Mouse (Mus musculus) Patski (cell line): ENCODE results near the gene Plekha7. TPM values are rescaled to one million over a fixed set of nuclear protein-coding genes. Genes with fewer than 3 reads are reported as not detected.

Source experiments
- ATAC-seq: fragments of 100-300 bp; one replicate; pipeline ENCODE4 v1.8.0; 2021
- CTCF ChIA-PET: fragments of 350-600 bp; sonication (Branson Sonifier 250); formaldehyde crosslinking; loops from one replicate; lab custom pipeline; 2022; ENCODE audit warnings: inconsistent platforms; lab: Charles Lee
- POLR2A ChIA-PET: fragments of 350-600 bp; sonication (Branson Sonifier 250); formaldehyde crosslinking; loops from one replicate; lab custom pipeline; 2022; ENCODE audit warnings: antibody characterized with exemption, inconsistent platforms; lab: Charles Lee
- DNase-seq: peaks from one replicate; pipeline ENCODE4 v3.0.0-alpha.2; 2011; ENCODE audit warnings: low read depth, low spot score
- H3K27me3 ChIP-seq: fragments of 371-371 bp; one replicate; pipeline ENCODE4 v1.5.1; 2021
- CTCF ChIP-seq: fragments of 100-300 bp; IDR thresholded peaks from one replicate; pipeline ENCODE4 v1.5.1; 2021
- in situ Hi-C: fragments of 300-500 bp; cut with MboI; formaldehyde crosslinking; loops from 3 replicates; pipeline ENCODE4 v1.11.1; 2018; ENCODE audit warnings: low pct_unique_long_range_greater_than_20kb, mixed read lengths
- polyA plus RNA-seq: library from polyadenylated mRNA; unstranded; gene quantifications from one replicate; pipeline ENCODE4 v1.2.3, GENCODE M21; 2021

Gene Plekha7
- polyA plus RNA-seq, 1 experiment from 2014 or later: 31.0 TPM

- ChIA-PET CTCF (interaction anchor here (1.2 kb wide), 1 partner anchor 33 kb away, joined by 3 read pairs; no protein-coding TSS in a partner anchor), POLR2A (no interaction called here)
- no peak for TF ChIP-seq CTCF
- H3K27me3 ChIP-seq: no peaks in the 10 kb centered on the region
- ATAC-seq (no peak), DNase-seq (no peak)
- in situ Hi-C loops: no loop called here
These were observed 179.9 kb downstream of the Plekha7 start for GRCm38 (mm10) chr7:116128286-116128685.

GRCm38 (mm10) chr7:116127052-116127451 lies 181.1 kb downstream of the Plekha7 start:
- ChIA-PET POLR2A (no interaction called here), CTCF (no interaction called here)
- in situ Hi-C loops: no loop called here
- no peak for TF ChIP-seq CTCF
- ATAC-seq (no peak), DNase-seq (no peak)
- H3K27me3 ChIP-seq: no peaks in the 10 kb centered on the region

- TF ChIP-seq CTCF: no peak
- no peak for ATAC-seq
- H3K27me3 ChIP-seq: no peaks in the 10 kb centered on the region
- ChIA-PET POLR2A (no interaction called here), CTCF (interaction anchor here (0.9 kb wide), 1 partner anchor 8 kb away, joined by 4 read pairs; no protein-coding TSS in a partner anchor)
- DNase-seq: no peak
- in situ Hi-C loops: no loop called here
These were observed 182.5 kb downstream of the Plekha7 start for GRCm38 (mm10) chr7:116125671-116126070.

GRCm38 (mm10) chr7:116124057-116124456 lies 184.1 kb downstream of the Plekha7 start:
- H3K27me3 ChIP-seq: no peaks in the 10 kb centered on the region
- CTCF ChIA-PET: no interaction called here
- no peak for ATAC-seq
- TF ChIP-seq CTCF: no peak
- POLR2A ChIA-PET: interaction anchor here (1.2 kb wide), 1 partner anchor 9 kb away, joined by 4 read pairs; no protein-coding TSS in a partner anchor
- in situ Hi-C loops: no loop called here
- no peak for DNase-seq

GRCm38 (mm10) chr7:116123597-116123985 lies 184.6 kb downstream of the Plekha7 start:
- no peak for ATAC-seq
- no peak for DNase-seq
- POLR2A ChIA-PET: no interaction called here
- no peaks in the 10 kb centered on the region for H3K27me3 ChIP-seq
- CTCF ChIA-PET: no interaction called here
- no peak for TF ChIP-seq CTCF
- in situ Hi-C loops: no loop called here

GRCm38 (mm10) chr7:116122981-116123596 lies 185.1 kb downstream of the Plekha7 start:
- TF ChIP-seq CTCF: no peak
- ATAC-seq: peak; percentile 23
- DNase-seq: no peak
- in situ Hi-C loops: no loop called here
- CTCF ChIA-PET: no interaction called here
- no peaks in the 10 kb centered on the region for H3K27me3 ChIP-seq
- POLR2A ChIA-PET: no interaction called here

- ATAC-seq: no peak
- ChIA-PET POLR2A (no interaction called here), CTCF (no interaction called here)
- no peaks in the 10 kb centered on the region for H3K27me3 ChIP-seq
- no peak for TF ChIP-seq CTCF
- DNase-seq: no peak
- in situ Hi-C loops: no loop called here
These were observed 187.0 kb downstream of the Plekha7 start for GRCm38 (mm10) chr7:116121202-116121601.

- DNase-seq (no peak), ATAC-seq (no peak)
- CTCF ChIA-PET: no interaction called here
- no peaks in the 10 kb centered on the region for H3K27me3 ChIP-seq
- in situ Hi-C loops: no loop called here
- POLR2A ChIA-PET: no interaction called here
- no peak for TF ChIP-seq CTCF
These were observed 187.4 kb downstream of the Plekha7 start for GRCm38 (mm10) chr7:116120737-116121136.

GRCm38 (mm10) chr7:116119306-116119857 lies 188.8 kb downstream of the Plekha7 start:
- no peak for TF ChIP-seq CTCF
- CTCF ChIA-PET: no interaction called here
- no peak for ATAC-seq
- POLR2A ChIA-PET: no interaction called here
- H3K27me3 ChIP-seq: no peaks in the 10 kb centered on the region
- DNase-seq: no peak
- in situ Hi-C loops: no loop called here

- no peaks in the 10 kb centered on the region for H3K27me3 ChIP-seq
- CTCF ChIA-PET: interaction anchor here (0.9 to 1.6 kb wide), 2 partner anchors 18 to 132 kb away, joined by 3 read pairs; no protein-coding TSS in a partner anchor
- in situ Hi-C loops: no loop called here
- DNase-seq (no peak), ATAC-seq (no peak)
- no peak for TF ChIP-seq CTCF
- POLR2A ChIA-PET: interaction anchor here (0.8 kb wide), 1 partner anchor 8 kb away, joined by 4 read pairs; no protein-coding TSS in a partner anchor
These were observed 192.2 kb downstream of the Plekha7 start for GRCm38 (mm10) chr7:116115991-116116390.

GRCm38 (mm10) chr7:116115216-116115930 lies 192.8 kb downstream of the Plekha7 start:
- no peak for ATAC-seq
- TF ChIP-seq CTCF: no peak
- POLR2A ChIA-PET: interaction anchor here (0.8 kb wide), 1 partner anchor 9 kb away, joined by 4 read pairs; no protein-coding TSS in a partner anchor

More at GRCm38 (mm10) chr7:116115216-116115930, 192.8 kb downstream of the Plekha7 start:
- in situ Hi-C loops: no loop called here
- no peaks in the 10 kb centered on the region for H3K27me3 ChIP-seq
- DNase-seq: no peak
- CTCF ChIA-PET: interaction anchor here (0.9 to 1.6 kb wide), 2 partner anchors 19 to 132 kb away, joined by 3 read pairs; no protein-coding TSS in a partner anchor
